Mouse (Mus musculus) liver, embryonic 13.5 days (tissue): Measurements from ENCODE around the gene Tmem17. TPM values are rescaled to one million over a fixed set of nuclear protein-coding genes. Genes with fewer than 3 reads are reported as not detected.

Source experiments
- polyA plus RNA-seq: library from polyadenylated mRNA; unstranded; fragments of >200 nt; fragmentation: Nextera tagmentation; extraction: Ambion mirVana; gene quantifications from 2 replicates; pipeline ENCODE4 v1.2.1, GENCODE M21; 2015

Tmem17 gene
- polyA plus RNA-seq, 1 experiment from 2014 or later: 3.2 TPM

Other genes with a start within 250 kb of the Tmem17 start
- gene Ehbp1, start 169.8 kb upstream of the Tmem17 start, polyA plus RNA-seq: 2.0 and 2.6 TPM in 2 replicates